Mouse (Mus musculus) midbrain, embryonic 12.5 days (tissue): ENCODE results near the gene Chit1. TPM values are rescaled to one million over a fixed set of nuclear protein-coding genes. Genes with fewer than 3 reads are reported as not detected.

ENCODE experiments used
- ATAC-seq: fragments of 200-750 bp; cut with Nextera tagmentation; 2 replicates; pipeline ENCODE4 v1.8.0; 2017; ENCODE audit warnings: low read depth, moderate TSS enrichment, moderate library complexity; ENCODE audit not compliant: low FRiP score
- H3K27ac ChIP-seq: fragments of 300-500 bp; sonication (generic); replicated peaks from 2 replicates; pipeline ENCODE4 v1.5.1; 2016; ENCODE audit warnings: mild to moderate bottlenecking
- H3K27me3 ChIP-seq: fragments of 300-500 bp; sonication (generic); 2 replicates; pipeline ENCODE4 v1.6.1; 2016; ENCODE audit warnings: mild to moderate bottlenecking
- H3K36me3 ChIP-seq: fragments of 300-500 bp; sonication (generic); 2 replicates; pipeline ENCODE4 v1.6.1; 2016
- H3K4me1 ChIP-seq: fragments of 300-500 bp; sonication (generic); 2 replicates; pipeline ENCODE4 v1.6.1; 2016
- H3K4me2 ChIP-seq: fragments of 300-500 bp; sonication (generic); replicated peaks from 2 replicates; pipeline ENCODE4 v1.6.1; 2016; ENCODE audit warnings: mild to moderate bottlenecking, moderate library complexity
- H3K4me3 ChIP-seq: fragments of 300-500 bp; sonication (generic); 2 replicates; pipeline ENCODE4 v1.5.1; 2016; ENCODE audit warnings: mild to moderate bottlenecking
- H3K9ac ChIP-seq: fragments of 300-500 bp; sonication (generic); replicated peaks from 2 replicates; pipeline ENCODE4 v1.6.1; 2016; ENCODE audit warnings: mild to moderate bottlenecking, moderate library complexity
- H3K9me3 ChIP-seq: fragments of 300-500 bp; sonication (generic); 2 replicates; pipeline ENCODE4 v1.6.1; 2016; ENCODE audit warnings: mild to moderate bottlenecking
- WGBS: fragments of 180-500 bp; shearing (Covaris S2); methylation state at CpG from one replicate; pipeline ENCODE4 v1.1.7; 2016; 5-methylcytosine and 5-hydroxymethylcytosine counted together
- polyA plus RNA-seq: library from polyadenylated mRNA; unstranded; fragments of >200 nt; fragmentation: Nextera tagmentation; extraction: Ambion mirVana; gene quantifications from 2 replicates; pipeline ENCODE4 v1.2.1, GENCODE M21; 2016

Gene Chit1
- polyA plus RNA-seq = not detected in 2 replicates

DNA sequence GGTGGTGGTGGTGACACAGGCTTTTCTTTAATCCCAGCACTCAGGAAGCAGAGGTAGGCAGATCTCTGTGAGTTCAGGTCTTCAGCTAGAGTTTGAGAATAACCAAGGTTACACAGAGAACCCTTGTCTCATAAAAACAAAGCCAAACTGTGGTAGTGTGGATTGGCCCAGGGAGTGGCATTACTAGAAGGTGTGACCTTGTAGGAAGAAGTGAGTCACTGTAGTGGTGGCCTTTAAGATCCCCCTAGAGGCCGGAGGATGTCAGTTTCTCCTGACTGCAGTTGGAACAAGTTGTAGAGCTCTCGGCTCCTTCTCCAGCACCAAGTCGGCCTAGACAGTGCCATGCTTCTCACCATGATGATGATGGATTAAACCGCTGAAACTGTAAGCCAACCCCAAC lies at the start of gene Chit1:
Gene Chit1 (plus strand): TSS at position 264 of the 400 bp plus-strand sequence.
- WGBS = 81% methylated on average over 4 of the region's 4 CpGs
- no peaks in the 10 kb centered on the region for H3K9me3 ChIP-seq
- no peak within 1 kb of the TSS for H3K4me3 ChIP-seq
- no peak within 1 kb of the TSS for H3K4me2 ChIP-seq
- peaks cover 10% of the 10 kb centered on the region for H3K4me1 ChIP-seq
- H3K27me3 ChIP-seq = no peaks in the 10 kb centered on the region
- no peak for ATAC-seq
- H3K27ac ChIP-seq = no peak within 1 kb of the TSS
- H3K36me3 ChIP-seq = no peaks in the 10 kb centered on the region
- H3K9ac ChIP-seq = no peak within 1 kb of the TSS

DNA sequence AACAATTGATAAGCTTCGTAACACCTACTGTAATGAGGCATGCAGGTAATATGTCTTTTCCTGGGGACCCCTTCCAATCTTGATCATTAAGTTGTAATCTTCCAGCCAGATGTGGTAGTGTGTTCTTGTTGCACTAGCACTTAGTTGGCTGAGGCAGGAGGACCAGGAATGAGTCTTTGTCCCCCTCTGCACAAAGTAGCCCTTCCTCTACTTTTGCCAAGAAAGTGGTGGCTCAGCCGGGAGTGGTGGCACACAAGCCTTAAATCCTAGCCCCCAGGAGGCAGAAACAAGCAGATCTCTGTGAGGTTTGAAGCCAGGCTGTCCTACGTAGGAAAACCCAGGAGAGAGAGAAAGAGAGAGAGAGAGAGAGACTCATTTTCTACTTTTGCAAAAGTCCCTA lies 49.1 kb upstream of the Chit1 start:
- no peaks in the 10 kb centered on the region for H3K9me3 ChIP-seq
- 31% methylated on average over 3 of the region's 3 CpGs for WGBS

DNA sequence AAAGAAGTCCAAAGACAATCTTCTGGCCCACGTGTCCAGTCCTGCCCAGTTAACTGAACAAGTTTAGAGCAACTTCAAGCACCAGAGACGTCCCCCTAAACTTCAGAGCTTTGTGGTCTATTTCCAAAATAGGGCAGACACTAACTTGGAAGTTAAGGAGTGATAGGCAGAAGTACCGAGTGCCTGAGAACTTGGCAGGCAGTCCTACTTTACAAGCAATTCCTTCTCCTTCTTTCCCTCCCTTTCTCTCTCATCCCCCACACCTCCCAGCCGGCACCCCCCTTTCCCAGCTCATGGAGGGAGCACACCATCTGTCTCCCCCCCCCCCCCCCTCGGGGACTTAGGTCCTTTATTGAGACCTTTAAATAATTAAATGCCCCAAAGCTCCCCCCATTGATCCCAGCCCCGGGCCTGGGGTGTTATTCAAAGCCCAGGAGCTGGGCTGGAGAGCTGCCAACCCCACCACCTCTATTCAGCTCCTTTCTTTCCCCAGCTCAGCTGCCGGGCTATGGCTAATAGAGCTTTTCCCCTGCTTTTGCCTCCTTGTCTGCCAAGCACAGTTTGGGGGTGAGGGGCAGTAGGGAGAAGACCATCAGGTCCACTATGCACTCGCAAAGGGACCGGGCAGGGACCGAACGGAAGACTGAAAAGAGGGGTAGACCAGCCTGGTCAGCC lies 48.5 kb upstream of the Chit1 start:
- Histone ChIP-seq H3K36me3 (no peaks in the 10 kb centered on the region), H3K9ac (peak overlapping the region; percentile 48; the same call in 1 of the 2 replicates), H3K4me2 (peak overlapping the region; percentile 66), H3K9me3 (no peaks in the 10 kb centered on the region), H3K4me1 (peaks cover 76% of the 10 kb centered on the region), H3K27ac (peak overlapping the region; percentile 99), H3K27me3 (no peaks in the 10 kb centered on the region), H3K4me3 (0 out of 2 replicates have a peak overlapping the region, but pooled peaks have one; percentile 16)
- 1% methylated on average over 11 of the region's 11 CpGs for WGBS
- ATAC-seq = peak; percentile 58

More for the DNA sequence above, 49.1 kb upstream of the Chit1 start:
- Histone ChIP-seq H3K27me3 (no peaks in the 10 kb centered on the region), H3K36me3 (no peaks in the 10 kb centered on the region), H3K4me3 (no peak overlapping the region), H3K9ac (no peak overlapping the region; the same call in 1 of the 2 replicates), H3K4me1 (peaks cover 70% of the 10 kb centered on the region), H3K4me2 (peak overlapping the region; percentile 66), H3K27ac (peak overlapping the region; percentile 99)
- ATAC-seq = no peak

DNA sequence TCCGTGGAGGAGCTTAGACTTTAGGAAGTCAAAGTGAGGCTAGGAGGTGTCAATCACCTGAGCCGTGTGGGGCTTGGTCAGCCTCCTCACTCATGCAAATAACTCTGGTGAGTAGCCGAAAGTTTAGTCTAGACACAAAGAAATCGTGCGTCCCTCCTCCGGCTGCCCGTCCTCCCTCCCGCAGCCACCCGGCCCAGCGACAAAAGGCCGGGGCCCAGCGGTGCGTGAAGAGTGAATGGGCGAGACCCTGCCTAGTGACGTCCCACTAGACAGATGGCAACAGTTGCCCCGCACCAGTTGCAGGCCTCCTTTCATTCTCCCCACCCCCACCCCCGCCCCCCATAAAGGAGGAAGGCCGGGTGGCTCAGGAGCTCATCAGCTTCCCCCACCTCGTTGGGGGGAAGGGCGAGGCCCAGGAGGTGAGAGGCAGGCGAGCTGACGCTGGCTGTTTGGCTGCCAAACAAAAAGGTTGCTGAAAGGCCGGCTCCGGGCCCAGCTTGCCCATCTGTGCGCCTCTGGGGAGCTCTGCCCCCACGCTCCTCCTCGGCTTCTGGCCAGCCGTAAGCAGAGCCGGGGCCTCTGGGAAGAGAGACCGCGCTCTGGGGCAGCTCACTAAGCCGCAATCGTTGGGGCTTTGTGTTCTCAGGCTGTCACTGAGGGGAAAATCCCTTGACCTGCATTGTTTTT lies 47.8 kb upstream of the Chit1 start:
- WGBS = under 1% methylated on average over 33 of the region's 33 CpGs
- peak; percentile 80 for ATAC-seq
- no peaks in the 10 kb centered on the region for H3K36me3 ChIP-seq
- H3K4me2 ChIP-seq = peak overlapping the region; percentile 44
- H3K4me3 ChIP-seq = 0 out of 2 replicates have a peak overlapping the region, but pooled peaks have one; percentile 16
- peak overlapping the region; percentile 99 for H3K27ac ChIP-seq
- peaks cover 83% of the 10 kb centered on the region for H3K4me1 ChIP-seq
- no peaks in the 10 kb centered on the region for H3K27me3 ChIP-seq
- H3K9ac ChIP-seq = peak overlapping the region; percentile 48; the same call in 1 of the 2 replicates
- no peaks in the 10 kb centered on the region for H3K9me3 ChIP-seq

DNA sequence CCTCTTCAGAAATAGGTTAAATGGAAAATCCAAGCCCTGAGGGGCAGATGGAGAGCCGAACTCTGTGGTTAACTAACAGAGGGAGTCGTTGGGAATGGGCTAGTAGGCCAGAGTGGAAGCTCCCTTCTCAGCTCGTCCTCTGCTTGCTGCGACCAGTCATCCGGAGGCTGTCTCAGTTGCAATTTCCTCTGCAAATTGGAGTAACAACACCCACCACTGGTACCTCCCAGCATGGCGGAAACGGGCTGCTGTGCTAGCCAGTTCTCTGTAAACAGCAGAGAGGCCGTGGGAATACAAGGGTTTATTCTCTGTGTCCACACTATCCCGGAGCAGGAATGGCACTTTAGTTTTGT lies 47.3 kb upstream of the Chit1 start:
- no peaks in the 10 kb centered on the region for H3K9me3 ChIP-seq
- H3K4me1 ChIP-seq = peaks cover 86% of the 10 kb centered on the region
- no peaks in the 10 kb centered on the region for H3K36me3 ChIP-seq
- no peak for ATAC-seq
- peak overlapping the region; percentile 32 for H3K9ac ChIP-seq
- peak overlapping the region; percentile 44 for H3K4me2 ChIP-seq
- under 1% methylated on average over 9 of the region's 9 CpGs for WGBS
- peak overlapping the region; percentile 16; the same call in 1 of the 2 replicates for H3K4me3 ChIP-seq
- peak overlapping the region; percentile 99 for H3K27ac ChIP-seq
- H3K27me3 ChIP-seq = no peaks in the 10 kb centered on the region

DNA sequence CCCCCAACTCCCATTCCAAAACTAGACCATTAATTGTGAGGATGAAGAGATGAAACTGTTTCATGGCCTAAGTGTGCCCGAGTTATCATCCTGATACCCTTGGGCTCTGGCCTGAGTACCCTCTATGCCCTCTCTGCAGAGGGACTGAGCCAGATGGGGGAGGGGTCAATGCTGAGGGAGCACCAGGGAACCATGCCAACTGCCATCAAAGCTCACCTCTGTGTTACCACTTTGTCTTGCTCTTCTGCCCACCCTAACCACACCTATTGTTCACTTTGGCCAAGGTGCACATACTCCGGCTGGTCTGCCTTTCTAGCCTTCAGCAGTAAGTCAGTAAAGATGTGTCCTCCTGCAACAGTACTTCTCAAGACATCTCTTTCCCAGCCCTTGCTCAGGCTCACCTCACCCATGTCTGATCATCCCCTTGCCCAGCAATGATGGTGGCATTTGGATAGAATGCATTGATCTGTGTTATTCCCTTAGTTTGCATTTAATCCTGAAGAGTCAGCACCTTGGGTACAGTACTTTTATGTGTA lies 46.7 kb upstream of the Chit1 start:
- ATAC-seq = no peak
- Histone ChIP-seq H3K4me2 (peak overlapping the region; percentile 44), H3K36me3 (no peaks in the 10 kb centered on the region), H3K4me3 (no peak overlapping the region), H3K27me3 (no peaks in the 10 kb centered on the region), H3K9ac (peak overlapping the region; percentile 32), H3K9me3 (no peaks in the 10 kb centered on the region), H3K4me1 (peaks cover 86% of the 10 kb centered on the region), H3K27ac (peak overlapping the region; percentile 99)
- 77% methylated on average over 2 of the region's 2 CpGs for WGBS

DNA sequence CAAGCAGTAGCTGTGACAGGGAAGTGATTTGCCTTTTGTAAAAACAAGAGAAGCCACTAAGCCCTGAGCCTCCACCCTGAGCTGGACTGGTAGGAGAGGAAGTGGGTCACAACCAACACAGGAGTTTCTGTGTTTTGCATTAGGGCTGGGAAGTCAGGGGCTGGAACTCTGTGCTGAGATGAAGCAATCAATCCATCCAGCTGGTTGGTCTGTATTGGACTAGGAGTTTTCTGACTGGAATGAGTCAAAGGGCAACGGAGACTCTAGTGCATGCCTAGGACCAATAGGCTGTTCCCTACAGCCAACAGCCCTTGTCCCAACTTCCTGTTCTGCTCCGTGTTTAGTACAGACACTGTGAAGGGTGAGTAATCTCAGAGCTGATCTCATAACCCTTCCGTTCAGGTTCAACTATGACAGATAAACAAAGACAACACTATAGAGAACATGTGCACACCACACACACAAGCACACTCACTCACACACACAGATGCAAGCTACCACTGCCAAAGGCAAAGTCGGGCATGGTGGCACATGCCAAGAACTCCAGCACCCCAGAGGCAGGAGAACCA lies 45.7 kb upstream of the Chit1 start:
- Histone ChIP-seq H3K36me3 (no peaks in the 10 kb centered on the region), H3K4me1 (peaks cover 88% of the 10 kb centered on the region), H3K9ac (no peak overlapping the region), H3K4me3 (no peak overlapping the region), H3K4me2 (no peak overlapping the region), H3K9me3 (no peaks in the 10 kb centered on the region), H3K27ac (peak overlapping the region; percentile 99), H3K27me3 (no peaks in the 10 kb centered on the region)
- no peak for ATAC-seq
- WGBS = 78% methylated on average over 4 of the region's 4 CpGs

DNA sequence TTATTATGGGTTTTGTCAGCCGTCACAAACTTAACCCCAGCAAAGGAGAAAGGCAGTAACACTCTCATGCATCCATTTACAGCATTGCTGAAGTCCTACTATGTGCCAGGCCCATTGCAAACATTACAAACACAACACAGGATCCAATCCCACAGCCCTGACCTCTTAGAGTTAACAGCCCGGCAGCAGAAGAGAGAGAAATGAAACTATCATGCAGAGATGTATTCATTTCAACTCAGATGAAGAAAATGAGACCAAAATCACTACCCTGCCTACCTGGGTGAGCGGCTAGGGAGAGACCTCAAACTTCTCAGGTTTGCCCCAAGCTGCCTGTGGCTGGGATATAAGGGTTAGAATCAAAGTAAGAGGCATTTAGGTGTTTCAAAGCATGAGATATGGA lies 44.5 kb upstream of the Chit1 start:
- Histone ChIP-seq H3K4me2 (no peak overlapping the region), H3K36me3 (no peaks in the 10 kb centered on the region), H3K27ac (peak overlapping the region; percentile 99), H3K4me1 (peaks cover 90% of the 10 kb centered on the region), H3K9ac (no peak overlapping the region), H3K4me3 (no peak overlapping the region), H3K9me3 (no peaks in the 10 kb centered on the region), H3K27me3 (no peaks in the 10 kb centered on the region)
- ATAC-seq = no peak
- WGBS = 56% methylated on average over 3 of the region's 3 CpGs

DNA sequence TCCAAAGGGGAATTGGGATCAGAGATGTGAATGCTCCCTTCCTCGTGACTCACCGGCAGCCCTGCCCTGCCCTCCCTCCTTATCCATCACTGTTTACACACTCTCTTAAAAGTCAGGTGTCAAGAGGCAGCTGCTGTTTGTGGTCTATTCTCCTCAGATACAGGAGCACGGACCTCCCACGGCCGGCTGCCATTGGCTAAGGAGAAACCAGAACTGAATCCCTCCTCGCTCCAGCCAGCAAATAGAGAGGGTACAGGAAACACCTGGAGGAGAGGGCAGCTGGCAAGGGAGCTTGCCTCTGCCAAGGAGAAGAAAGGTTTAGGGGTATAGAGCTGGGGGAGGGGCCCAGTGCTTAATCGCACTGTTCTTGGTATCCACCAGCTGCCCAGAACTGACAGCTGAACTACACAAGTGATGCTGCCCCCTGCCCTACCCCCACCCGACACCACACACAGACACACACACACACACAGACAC lies 43.9 kb upstream of the Chit1 start:
- Histone ChIP-seq H3K4me3 (no peak overlapping the region), H3K4me1 (peaks cover 89% of the 10 kb centered on the region), H3K27ac (peak overlapping the region; percentile 99), H3K36me3 (no peaks in the 10 kb centered on the region), H3K4me2 (no peak overlapping the region; the same call in 1 of the 2 replicates), H3K27me3 (no peaks in the 10 kb centered on the region), H3K9me3 (no peaks in the 10 kb centered on the region), H3K9ac (no peak overlapping the region)
- ATAC-seq = no peak
- 10% methylated on average over 8 of the region's 8 CpGs for WGBS

DNA sequence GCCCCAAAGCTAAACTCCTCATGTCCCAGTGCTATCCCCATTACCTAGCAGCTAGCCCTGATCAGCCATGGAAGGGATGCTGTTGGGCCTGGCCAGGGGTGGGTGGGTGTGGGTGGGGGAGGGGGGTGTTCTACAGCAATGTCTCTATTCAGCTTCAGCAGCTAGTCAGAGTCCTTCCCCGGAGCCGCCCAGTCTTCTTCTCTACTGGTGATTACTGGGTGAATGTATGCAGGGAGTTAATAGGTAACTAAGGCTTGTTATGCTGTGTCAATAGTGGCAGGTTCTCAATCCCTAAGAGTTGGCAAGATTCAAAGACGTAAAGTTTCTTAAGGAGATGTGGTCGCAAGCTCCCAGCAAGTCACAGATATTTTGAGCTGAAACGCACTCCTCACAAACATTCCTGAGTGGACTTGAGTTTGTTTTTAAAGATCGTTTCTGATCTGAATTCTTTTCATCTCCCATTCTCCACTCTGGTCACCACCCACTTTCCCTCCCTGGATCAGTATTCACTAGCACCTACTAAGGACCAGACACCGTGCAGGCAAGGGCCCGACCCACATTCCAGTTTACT lies 40.9 kb upstream of the Chit1 start:
- ATAC-seq = no peak
- Histone ChIP-seq H3K36me3 (peaks cover 7% of the 10 kb centered on the region; the same call in 1 of the 2 replicates), H3K27ac (peak overlapping the region; percentile 88), H3K9me3 (no peaks in the 10 kb centered on the region), H3K27me3 (no peaks in the 10 kb centered on the region), H3K4me3 (no peak overlapping the region), H3K9ac (no peak overlapping the region), H3K4me2 (no peak overlapping the region), H3K4me1 (peaks cover 84% of the 10 kb centered on the region)
- 72% methylated on average over 8 of the region's 8 CpGs for WGBS

DNA sequence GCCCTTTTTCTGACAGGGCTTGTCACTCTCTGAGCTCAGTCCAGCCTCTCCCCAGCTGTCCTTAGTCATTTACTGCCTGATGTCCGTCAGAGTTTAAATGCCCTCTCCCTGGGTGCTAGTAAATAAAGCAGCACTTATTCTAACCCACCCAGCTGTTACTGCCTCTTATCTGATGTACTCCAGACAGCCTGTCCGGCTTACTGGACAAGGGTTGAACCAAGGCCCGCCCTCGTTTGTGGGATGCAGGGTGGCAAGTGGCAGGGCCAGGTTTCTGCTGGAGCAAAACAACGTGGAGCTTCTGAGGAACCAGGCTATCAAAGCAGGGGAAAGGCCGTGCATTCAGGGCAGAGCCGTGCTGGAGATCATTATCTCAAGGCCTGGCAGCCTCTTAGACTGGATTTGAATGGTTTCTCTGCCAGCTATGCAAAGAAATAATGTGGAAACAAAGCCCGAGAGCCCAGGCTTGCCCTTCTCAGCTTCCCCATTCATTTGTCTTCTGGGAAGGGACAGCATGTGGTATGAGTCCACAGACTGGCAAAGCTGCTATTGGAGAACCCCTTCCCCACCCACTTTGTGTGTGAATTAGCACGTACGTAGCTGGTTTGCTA lies 39.5 kb upstream of the Chit1 start:
- peak; percentile 27 for ATAC-seq
- Histone ChIP-seq H3K27me3 (no peaks in the 10 kb centered on the region), H3K36me3 (peaks cover 20% of the 10 kb centered on the region), H3K27ac (peak overlapping the region; percentile 88), H3K9ac (0 out of 2 replicates have a peak overlapping the region, but pooled peaks have one; percentile 5), H3K4me3 (no peak overlapping the region), H3K4me2 (no peak overlapping the region), H3K9me3 (no peaks in the 10 kb centered on the region), H3K4me1 (peaks cover 84% of the 10 kb centered on the region)
- WGBS = 29% methylated on average over 10 of the region's 10 CpGs
